Mouse (Mus musculus): ENCODE data around the gene Gm4792.

GRCm38 (mm10) chr10:94255744-94256143 lies 42.8 kb downstream of the Gm4792 start:
- TF ChIP-seq CTCF (IDR thresholded peaks at IDR 0.05; ENCODE audit: low read depth, low read length) (no peak), TAL1 (conservative IDR thresholded peaks at IDR 0.05; ENCODE audit: low read depth, low read length) (no peak), POLR2AphosphoS5 (IDR thresholded peaks at IDR 0.05; ENCODE audit: insufficient replicate concordance, low read depth, low read length) (no peak), GATA1 (IDR thresholded peaks at IDR 0.05; ENCODE audit: borderline replicate concordance, low read length) (no peak), GATA2 (IDR thresholded peaks at IDR 0.05; ENCODE audit: borderline replicate concordance, low read depth, low read length) (no peak)
